Mouse (Mus musculus) ES-Bruce4 (cell line): ENCODE results near the gene Kmt2a. TPM values are rescaled to one million over a fixed set of nuclear protein-coding genes. Genes with fewer than 3 reads are reported as not detected.

Experiments
- H3K27ac ChIP-seq: 2 replicates; pipeline ENCODE4 v1.5.1; 2012; ENCODE audit warnings: low read length, inconsistent platforms; ENCODE audit not compliant: insufficient read depth
- H3K27me3 ChIP-seq: 2 replicates; pipeline ENCODE4 v1.6.1; 2012; ENCODE audit warnings: mild to moderate bottlenecking, low read length, inconsistent platforms; ENCODE audit not compliant: control insufficient read depth, poor library complexity, insufficient read depth, severe bottlenecking
- H3K36me3 ChIP-seq: 2 replicates; pipeline ENCODE4 v1.6.1; 2012; ENCODE audit warnings: inconsistent platforms, mild to moderate bottlenecking, low read length, moderate library complexity; ENCODE audit not compliant: control insufficient read depth, poor library complexity, insufficient read depth, severe bottlenecking
- H3K4me1 ChIP-seq: one replicate; pipeline ENCODE4 v1.8.1; 2011; ENCODE audit warnings: low read length; ENCODE audit not compliant: control insufficient read depth, insufficient read depth
- H3K4me3 ChIP-seq: 2 replicates; pipeline ENCODE4 v1.5.1; 2011; ENCODE audit warnings: low read depth, mild to moderate bottlenecking, low read length
- H3K9ac ChIP-seq: 2 replicates; pipeline ENCODE4 v1.6.1; 2012; ENCODE audit warnings: low read depth, mild to moderate bottlenecking, inconsistent platforms; ENCODE audit not compliant: poor library complexity, severe bottlenecking
- H3K9me3 ChIP-seq: replicated peaks from 2 replicates; pipeline ENCODE4 v1.6.1; 2012; ENCODE audit warnings: mild to moderate bottlenecking, low read length, inconsistent platforms; ENCODE audit not compliant: control insufficient read depth, poor library complexity, insufficient read depth, severe bottlenecking
- CTCF ChIP-seq: IDR thresholded peaks from one replicate; pipeline ENCODE4 v1.8.1; 2011; ENCODE audit warnings: low read depth, low read length
- EP300 ChIP-seq: IDR thresholded peaks from 2 replicates; pipeline ENCODE4 v1.6.1; 2011; ENCODE audit warnings: low read depth, low read length; ENCODE audit not compliant: insufficient read depth
- POLR2A ChIP-seq: IDR thresholded peaks from one replicate; pipeline ENCODE4 v1.8.1; 2011; ENCODE audit warnings: low read length; ENCODE audit not compliant: insufficient read depth
- polyA plus RNA-seq: library from polyadenylated mRNA; stranded (reverse); fragments of >200 nt; gene quantifications from 2 replicates; pipeline ENCODE4 v1.2.4, GENCODE M21; 2011; ENCODE audit warnings: low read depth; ENCODE audit not compliant: missing spikeins, insufficient read depth, insufficient read length

Gene Kmt2a
- polyA plus RNA-seq = 59.5 and 71.4 TPM in 2 replicates

- H3K9ac ChIP-seq = peak within 1 kb of the TSS; percentile 96
- no peaks in the 10 kb centered on the region for H3K4me1 ChIP-seq
- H3K36me3 ChIP-seq = 0 out of 2 replicates have a peak, but pooled peaks cover 2% of the 10 kb centered on the region
- peak within 1 kb of the TSS; percentile 97 for H3K4me3 ChIP-seq
- peak within 1 kb of the TSS; percentile 85 for H3K27ac ChIP-seq
- H3K9me3 ChIP-seq = no peaks in the 10 kb centered on the region
- TF ChIP-seq EP300 (no peak), POLR2A (no peak), CTCF (no peak)
- no peaks in the 10 kb centered on the region for H3K27me3 ChIP-seq
These were observed at the start of gene Kmt2a for GRCm38 (mm10) chr9:44881221-44881871. Gene Kmt2a, minus strand, starts transcription at chr9:44881296.

DNA sequence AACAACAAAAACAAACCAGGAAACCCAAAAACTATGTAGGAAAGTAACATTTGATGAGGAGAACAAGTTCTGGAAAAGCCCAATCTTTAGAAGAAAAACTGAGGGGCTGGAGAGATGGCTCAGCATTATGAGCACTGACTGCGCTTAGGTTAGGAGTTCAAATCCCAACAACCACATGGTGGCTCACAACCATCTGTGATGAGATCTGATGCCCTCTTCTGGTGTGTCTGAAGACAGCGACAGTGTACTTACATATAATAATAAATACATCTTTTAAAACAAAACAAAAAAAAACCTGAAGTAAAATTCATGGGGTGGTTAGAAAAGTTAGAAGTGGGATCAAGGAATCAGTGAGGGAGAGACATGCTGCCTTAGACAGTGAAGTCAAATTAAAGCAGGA, 40.4 kb upstream of the Kmt2a start:
- Histone ChIP-seq H3K27ac (no peak overlapping the region), H3K4me3 (peak overlapping the region; percentile 74; the same call in 1 of the 2 replicates), H3K27me3 (no peaks in the 10 kb centered on the region), H3K9ac (peak overlapping the region; percentile 82), H3K4me1 (no peaks in the 10 kb centered on the region), H3K9me3 (no peaks in the 10 kb centered on the region), H3K36me3 (no peaks in the 10 kb centered on the region)
- no peak for TF ChIP-seq EP300
- no peak for TF ChIP-seq POLR2A
- TF ChIP-seq CTCF = no peak

GRCm38 (mm10) chr9:44921123-44921468, 40.0 kb upstream of the Kmt2a start:
- Histone ChIP-seq H3K27me3 (no peaks in the 10 kb centered on the region), H3K9ac (peak overlapping the region; percentile 82), H3K27ac (peak overlapping the region; percentile 89), H3K4me1 (no peaks in the 10 kb centered on the region), H3K36me3 (no peaks in the 10 kb centered on the region), H3K9me3 (no peaks in the 10 kb centered on the region), H3K4me3 (peak overlapping the region; percentile 74)
- TF ChIP-seq POLR2A (no peak), EP300 (no peak), CTCF (no peak)

GRCm38 (mm10) chr9:44920374-44921122, 39.5 kb upstream of the Kmt2a start, which contains the start of gene Atp5l:
Gene Atp5l, minus strand, starts transcription at chr9:44920742.
- H3K36me3 ChIP-seq = no peaks in the 10 kb centered on the region
- H3K4me1 ChIP-seq = no peaks in the 10 kb centered on the region
- TF ChIP-seq POLR2A (no peak), EP300 (no peak), CTCF (no peak)
- peak within 1 kb of the TSS; percentile 82 for H3K9ac ChIP-seq
- H3K4me3 ChIP-seq = peak within 1 kb of the TSS; percentile 87
- peak within 1 kb of the TSS; percentile 89 for H3K27ac ChIP-seq
- no peaks in the 10 kb centered on the region for H3K9me3 ChIP-seq
- no peaks in the 10 kb centered on the region for H3K27me3 ChIP-seq

GRCm38 (mm10) chr9:44919606-44920005, 38.5 kb upstream of the Kmt2a start:
- TF ChIP-seq POLR2A (no peak), EP300 (no peak), CTCF (no peak)
- H3K36me3 ChIP-seq = peaks cover 7% of the 10 kb centered on the region

DNA sequence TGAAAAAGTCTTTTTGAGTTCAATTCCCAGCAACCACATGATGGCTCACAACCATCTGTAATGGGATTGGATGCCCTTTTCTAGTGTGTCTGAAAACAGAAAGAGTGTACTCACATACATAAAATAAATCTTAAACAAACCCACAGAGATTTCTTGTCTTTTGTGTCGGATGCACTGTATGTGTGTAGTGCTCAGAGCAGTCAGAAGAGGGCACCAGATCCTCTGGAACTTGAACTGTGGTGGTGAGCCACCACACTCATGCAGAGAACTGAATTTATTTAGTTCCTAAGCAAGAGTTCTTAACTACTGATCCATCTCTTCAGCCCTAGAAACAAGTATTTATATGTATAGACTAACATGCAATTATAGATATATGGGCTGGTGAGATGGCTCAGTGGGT, 35.1 kb upstream of the Kmt2a start:
- Histone ChIP-seq H3K36me3 (peaks cover 27% of the 10 kb centered on the region), H3K4me1 (no peaks in the 10 kb centered on the region), H3K9ac (no peak overlapping the region), H3K27ac (no peak overlapping the region), H3K4me3 (no peak overlapping the region), H3K9me3 (no peaks in the 10 kb centered on the region), H3K27me3 (no peaks in the 10 kb centered on the region)
- TF ChIP-seq EP300 = no peak
- TF ChIP-seq CTCF = peak; percentile 51
- no peak for TF ChIP-seq POLR2A

More at GRCm38 (mm10) chr9:44919606-44920005, 38.5 kb upstream of the Kmt2a start:
- no peaks in the 10 kb centered on the region for H3K9me3 ChIP-seq
- peak overlapping the region; percentile 82 for H3K9ac ChIP-seq
- no peaks in the 10 kb centered on the region for H3K27me3 ChIP-seq
- H3K27ac ChIP-seq = no peak overlapping the region
- H3K4me1 ChIP-seq = no peaks in the 10 kb centered on the region
- H3K4me3 ChIP-seq = peak overlapping the region; percentile 87
